Mouse (Mus musculus) embryonic facial prominence, embryonic 15.5 days (tissue): Measurements from ENCODE around the gene Ubr2. TPM values are rescaled to one million over a fixed set of nuclear protein-coding genes. Genes with fewer than 3 reads are reported as not detected.
A peak's percentile ranks its signal among the peaks of the same experiment; 100 is the strongest.

Experiments used
- ATAC-seq: fragments of 200-750 bp; cut with Nextera tagmentation; 2 replicates; pipeline ENCODE4 v1.8.0; 2017; ENCODE audit warnings: low read depth, moderate TSS enrichment; ENCODE audit not compliant: insufficient number of reproducible peaks, low FRiP score, low TSS enrichment
- H3K27ac ChIP-seq: fragments of 300-500 bp; sonication (generic); replicated peaks from 2 replicates; pipeline ENCODE4 v1.5.1; 2015; ENCODE audit warnings: mild to moderate bottlenecking, inconsistent platforms
- H3K27me3 ChIP-seq: fragments of 300-500 bp; sonication (generic); 2 replicates; pipeline ENCODE4 v1.6.1; 2015; ENCODE audit warnings: inconsistent platforms
- H3K36me3 ChIP-seq: fragments of 300-500 bp; sonication (generic); 2 replicates; pipeline ENCODE4 v1.6.1; 2015; ENCODE audit warnings: mild to moderate bottlenecking, inconsistent platforms
- H3K4me1 ChIP-seq: fragments of 300-500 bp; sonication (generic); 2 replicates; pipeline ENCODE4 v1.6.1; 2015; ENCODE audit warnings: inconsistent platforms
- H3K4me2 ChIP-seq: fragments of 300-500 bp; sonication (generic); replicated peaks from 2 replicates; pipeline ENCODE4 v1.6.1; 2015; ENCODE audit warnings: mild to moderate bottlenecking, inconsistent platforms
- H3K4me3 ChIP-seq: fragments of 300-500 bp; sonication (generic); replicated peaks from 2 replicates; pipeline ENCODE4 v1.5.1; 2015; ENCODE audit warnings: mild to moderate bottlenecking, inconsistent platforms
- H3K9ac ChIP-seq: fragments of 300-500 bp; sonication (generic); 2 replicates; pipeline ENCODE4 v1.6.1; 2015; ENCODE audit warnings: inconsistent platforms
- H3K9me3 ChIP-seq: fragments of 300-500 bp; sonication (generic); replicated peaks from 2 replicates; pipeline ENCODE4 v1.6.1; 2016; ENCODE audit warnings: inconsistent platforms
- WGBS: fragments of 180-500 bp; shearing (Covaris S2); methylation state at CpG from one replicate; pipeline ENCODE4 v1.1.7; 2015; 5-methylcytosine and 5-hydroxymethylcytosine counted together
- polyA plus RNA-seq: library from polyadenylated mRNA; unstranded; fragments of >200 nt; fragmentation: Nextera tagmentation; extraction: Ambion mirVana; gene quantifications from 2 replicates; pipeline ENCODE4 v1.2.1, GENCODE M21; 2015

The Ubr2 gene
- polyA plus RNA-seq, 1 experiment from 2014 or later = 19.1 TPM

- Histone ChIP-seq H3K27me3 (no peaks in the 10 kb centered on the region), H3K9ac (no peak overlapping the region), H3K27ac (peak overlapping the region; percentile 34; the same call in 1 of the 2 replicates), H3K36me3 (no peaks in the 10 kb centered on the region), H3K4me1 (peaks cover 19% of the 10 kb centered on the region), H3K4me3 (no peak overlapping the region), H3K4me2 (no peak overlapping the region), H3K9me3 (no peaks in the 10 kb centered on the region)
- 62% methylated on average over 2 of the region's 2 CpGs for WGBS
- ATAC-seq = no peak
Measured at GRCm38 (mm10) chr17:46880322-46880721, 130.0 kb downstream of the Ubr2 start.

GRCm38 (mm10) chr17:46879841-46880311 is 130.5 kb downstream of the Ubr2 start:
- ATAC-seq = peak; percentile 29; the same call in 1 of the 2 replicates
- Histone ChIP-seq H3K27me3 (no peaks in the 10 kb centered on the region), H3K4me3 (no peak overlapping the region), H3K9ac (no peak overlapping the region), H3K27ac (peak overlapping the region; percentile 34), H3K36me3 (no peaks in the 10 kb centered on the region), H3K9me3 (no peaks in the 10 kb centered on the region), H3K4me1 (peaks cover 19% of the 10 kb centered on the region), H3K4me2 (no peak overlapping the region)
- 27% methylated on average over 14 of the region's 14 CpGs for WGBS

Other genes with a start within 250 kb of the Ubr2 start
- gene Ptcra, start 246.8 kb downstream of the Ubr2 start, polyA plus RNA-seq = 0.41 and 0.47 TPM in 2 replicates
- 82.4 and 84.0 TPM in 2 replicates for gene 2310039H08Rik, start 237.9 kb downstream of the Ubr2 start, polyA plus RNA-seq
- gene Rpl7l1, start 227.9 kb downstream of the Ubr2 start, polyA plus RNA-seq = 136 and 145 TPM in 2 replicates
- gene Bicral, start 152.1 kb downstream of the Ubr2 start, polyA plus RNA-seq = 4.5 and 5.3 TPM in 2 replicates
- gene Tbcc, start 119.9 kb downstream of the Ubr2 start, polyA plus RNA-seq = 59.7 and 62.7 TPM in 2 replicates
- gene Prph2, start 100.1 kb downstream of the Ubr2 start, polyA plus RNA-seq = not detected in 2 replicates